Mouse (Mus musculus) C2C12 (cell line): ENCODE data around the gene Knl1.

Experiments
- CTCF ChIP-seq: IDR thresholded peaks from one replicate; pipeline ENCODE4 v1.5.1; 2011; ENCODE audit not compliant: control insufficient read depth, insufficient read depth, insufficient read length
- MAX ChIP-seq: IDR thresholded peaks from one replicate; pipeline ENCODE4 v1.6.1; 2011; ENCODE audit warnings: mild to moderate bottlenecking, control low read depth

GRCm38 (mm10) chr2:119040882-119041281 is 6.0 kb upstream of the Knl1 start:
- TF ChIP-seq CTCF: no peak
- no peak for TF ChIP-seq MAX
